Mouse (Mus musculus): ENCODE measurements around the gene Syt17.

The Syt17 gene

GRCm38 (mm10) chr7:118448134-118448967 lies at the start of gene Syt17:
Gene Syt17, minus strand, starts transcription at chr7:118448222.
- peak; percentile 97 for DNase-seq

- no peak for DNase-seq
Measured at GRCm38 (mm10) chr7:118494892-118495579, 47.0 kb upstream of the Syt17 start.

DNA sequence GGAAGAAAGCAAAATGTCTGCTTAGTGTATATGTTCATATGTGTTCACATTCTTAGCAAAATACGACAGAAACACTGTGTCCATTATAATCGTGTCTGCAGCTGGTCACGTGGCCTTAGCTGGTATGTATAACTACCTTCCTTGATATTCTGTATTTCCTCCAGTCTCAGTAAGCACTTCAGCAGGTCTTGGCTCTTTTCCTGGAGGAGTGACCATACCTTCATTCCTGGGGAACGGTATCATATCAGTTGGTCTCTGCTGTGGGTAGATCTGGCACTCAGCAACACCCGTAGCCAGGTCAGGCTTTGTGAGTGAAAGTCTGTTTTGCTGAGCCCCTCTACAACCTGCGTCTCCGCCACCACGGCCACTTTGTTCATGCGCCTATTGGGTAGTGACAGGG lies 45.9 kb upstream of the Syt17 start:
- no peak for DNase-seq

DNA sequence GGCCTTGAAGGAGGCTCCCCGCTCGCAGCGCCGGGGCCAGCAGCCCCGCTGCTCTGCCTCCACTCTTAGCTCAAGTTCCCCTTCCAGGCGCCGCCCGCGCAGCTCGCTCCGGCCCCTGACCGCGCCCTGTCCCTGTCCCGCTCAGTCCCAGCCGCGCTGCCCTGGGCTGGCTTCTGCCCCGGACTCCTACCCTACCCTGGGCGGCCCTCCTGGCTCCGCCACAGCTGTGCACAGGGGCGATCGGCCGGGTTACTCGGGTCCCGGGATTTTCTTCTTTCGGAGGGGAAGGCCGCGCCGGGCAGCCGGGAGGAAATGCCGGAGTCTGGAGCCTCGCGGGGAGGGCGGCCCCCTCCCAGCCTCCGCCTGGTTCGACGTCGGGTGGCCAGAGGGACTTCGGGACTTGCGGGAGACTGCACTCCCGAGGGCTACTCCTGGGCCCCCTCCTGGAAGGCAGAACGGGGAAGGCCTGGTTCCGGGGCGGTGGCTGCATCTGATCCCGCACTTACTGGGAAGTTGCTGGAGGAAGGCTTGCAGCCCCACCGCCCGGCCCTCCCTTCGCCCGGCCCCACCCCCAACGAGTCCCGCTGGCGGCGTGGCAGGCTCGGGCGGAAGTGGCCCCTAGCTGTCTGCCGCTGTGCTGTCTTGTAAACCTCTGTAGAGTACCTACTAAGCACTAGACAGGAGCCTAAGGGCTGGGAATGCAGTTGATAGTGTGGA lies 43.6 kb upstream of the Syt17 start, which contains the start of gene Itpripl2:
Gene Itpripl2, minus strand, starts transcription at position 545 of the 717 bp plus-strand sequence.
- DNase-seq = peak; percentile 100

GRCm38 (mm10) chr7:118490666-118491430 lies 42.8 kb upstream of the Syt17 start:
- DNase-seq = peak; percentile 95

GRCm38 (mm10) chr7:118489706-118490665 lies 42.0 kb upstream of the Syt17 start:
- DNase-seq = peak; percentile 94

GRCm38 (mm10) chr7:118488060-118488664 lies 40.1 kb upstream of the Syt17 start:
- DNase-seq = peak; percentile 93

GRCm38 (mm10) chr7:118486917-118487316 lies 38.9 kb upstream of the Syt17 start:
- DNase-seq = no peak

DNA sequence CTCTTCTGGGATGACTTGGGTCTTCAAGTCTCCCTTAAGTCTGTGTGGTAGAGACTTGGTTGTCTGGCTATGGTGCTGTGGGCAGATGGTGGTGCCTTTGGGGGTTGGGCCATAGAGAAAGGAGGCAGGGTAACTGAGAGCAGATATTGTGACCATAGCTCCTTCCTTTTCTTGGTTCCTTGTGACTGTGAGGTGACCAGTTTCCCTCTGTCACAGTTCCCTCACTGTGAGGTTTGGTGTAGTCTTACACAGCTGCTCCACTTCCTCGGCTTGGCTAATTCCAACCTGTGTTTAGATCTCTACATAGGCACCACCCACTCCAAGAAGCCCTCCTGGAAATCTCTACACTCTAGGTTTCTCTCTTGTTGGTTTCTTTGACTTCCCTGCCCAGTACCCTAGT lies 36.0 kb upstream of the Syt17 start:
- DNase-seq = no peak

DNA sequence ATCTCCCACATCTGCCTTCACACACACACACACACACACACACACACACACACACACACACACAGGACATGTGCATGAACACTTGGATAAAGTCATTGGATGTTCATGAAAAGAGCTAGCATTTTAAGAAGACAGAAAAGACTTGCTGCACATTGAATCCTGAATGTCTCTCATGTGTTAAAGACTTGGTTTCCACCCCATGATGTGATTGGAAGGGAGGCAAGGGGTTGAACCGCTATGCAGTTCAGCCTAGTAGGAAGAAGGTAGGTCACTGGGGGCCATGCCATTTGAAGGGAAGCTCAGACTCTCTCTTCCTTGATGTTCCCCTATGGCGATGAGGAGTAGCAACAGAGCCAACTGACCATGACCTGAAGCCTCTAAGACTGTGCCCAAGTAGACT lies 34.0 kb upstream of the Syt17 start:
- DNase-seq = no peak

DNA sequence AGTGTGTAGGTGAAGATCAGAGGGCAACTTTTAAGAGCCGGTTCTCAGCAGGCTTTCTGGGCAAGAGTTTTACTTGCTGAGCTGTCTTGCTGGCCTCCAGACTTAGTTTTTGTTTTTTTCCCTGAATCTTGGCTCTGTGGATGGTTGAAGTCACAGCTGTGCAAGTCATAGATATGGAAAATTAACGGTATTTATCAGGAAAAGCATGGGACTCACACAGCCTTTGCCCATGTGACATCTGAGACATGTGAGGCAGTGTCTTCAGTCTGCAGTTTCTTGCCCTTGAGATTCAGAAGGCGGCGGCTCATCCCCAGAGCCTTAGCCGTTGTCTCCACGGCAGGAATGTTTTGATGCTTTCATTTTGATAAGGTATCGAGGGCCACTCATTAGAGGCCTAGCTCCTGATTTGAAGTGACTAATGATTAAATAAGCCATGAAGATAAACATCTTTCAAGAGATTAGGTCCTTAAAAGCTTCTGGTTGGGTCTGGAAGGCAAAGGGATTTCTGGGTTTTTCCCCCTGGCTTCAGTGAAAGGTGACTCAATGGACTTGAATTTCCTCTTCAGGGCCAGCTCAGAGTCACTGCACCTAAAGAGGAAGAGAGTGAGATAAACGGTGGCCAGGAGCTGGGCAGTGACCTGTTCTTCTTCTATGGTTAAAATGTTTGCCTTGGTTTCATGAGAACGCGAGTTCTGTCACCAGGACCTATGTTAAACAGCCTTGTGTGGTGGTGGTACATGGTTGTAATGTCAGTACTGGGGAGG lies 33.2 kb upstream of the Syt17 start:
- peak; percentile 97 for DNase-seq

GRCm38 (mm10) chr7:118480160-118480709 lies 32.2 kb upstream of the Syt17 start:
- DNase-seq = no peak

GRCm38 (mm10) chr7:118478835-118479312 lies 30.9 kb upstream of the Syt17 start:
- peak; percentile 99 for DNase-seq

DNA sequence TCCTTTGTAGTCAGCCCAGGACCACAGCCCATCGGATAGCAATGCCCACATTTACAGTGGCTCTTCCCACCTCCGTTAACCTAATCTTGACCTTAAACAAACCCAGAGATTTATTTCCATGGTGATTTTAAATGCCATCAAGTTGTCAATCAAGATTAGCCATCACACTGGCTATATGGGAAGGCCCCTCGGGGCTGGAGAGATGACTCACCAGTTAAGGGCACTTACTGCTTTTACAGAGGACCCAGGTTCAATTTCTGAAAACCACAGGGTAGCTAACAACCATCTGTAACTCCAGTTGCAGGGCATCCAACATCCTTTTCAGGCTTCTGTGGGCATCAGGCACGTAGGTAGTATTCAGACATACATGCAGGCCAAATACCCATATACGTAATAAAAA lies 28.4 kb upstream of the Syt17 start:
- DNase-seq = no peak

DNA sequence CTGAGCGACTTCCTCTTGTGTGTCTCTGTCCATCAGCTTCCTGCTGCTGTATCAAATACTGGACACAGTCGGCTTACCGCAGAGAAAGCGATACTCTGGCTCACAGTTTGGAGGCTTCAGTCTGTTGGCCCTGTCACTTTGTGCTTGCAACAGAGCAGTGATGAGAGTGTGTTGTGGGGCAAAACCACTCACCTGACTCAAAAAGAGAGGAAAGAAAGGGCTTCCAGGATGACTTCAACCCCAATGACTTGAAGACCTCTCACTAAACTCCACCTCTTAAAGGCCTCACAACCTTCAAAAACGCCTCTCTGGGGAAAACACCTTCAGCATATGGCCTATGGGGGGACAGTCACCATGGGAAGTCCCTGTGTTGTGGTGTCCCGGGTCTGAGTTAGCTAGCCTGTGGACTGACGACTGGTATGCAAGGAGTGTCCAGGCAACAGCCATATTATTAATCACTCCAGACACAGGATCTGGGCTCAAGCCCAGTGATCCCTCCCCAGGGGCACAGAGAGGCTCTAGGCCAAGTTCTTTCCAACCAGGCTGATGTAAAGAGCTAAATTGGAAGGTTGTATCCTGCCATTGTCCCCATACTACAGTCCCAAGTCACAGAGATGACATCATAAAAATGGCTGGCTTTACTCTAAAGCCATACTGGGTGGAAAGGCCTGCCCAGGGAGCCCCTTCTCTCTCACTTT lies 27.1 kb upstream of the Syt17 start:
- peak; percentile 97 for DNase-seq

- DNase-seq = no peak
Measured at GRCm38 (mm10) chr7:118472886-118473285, 24.9 kb upstream of the Syt17 start.

DNA sequence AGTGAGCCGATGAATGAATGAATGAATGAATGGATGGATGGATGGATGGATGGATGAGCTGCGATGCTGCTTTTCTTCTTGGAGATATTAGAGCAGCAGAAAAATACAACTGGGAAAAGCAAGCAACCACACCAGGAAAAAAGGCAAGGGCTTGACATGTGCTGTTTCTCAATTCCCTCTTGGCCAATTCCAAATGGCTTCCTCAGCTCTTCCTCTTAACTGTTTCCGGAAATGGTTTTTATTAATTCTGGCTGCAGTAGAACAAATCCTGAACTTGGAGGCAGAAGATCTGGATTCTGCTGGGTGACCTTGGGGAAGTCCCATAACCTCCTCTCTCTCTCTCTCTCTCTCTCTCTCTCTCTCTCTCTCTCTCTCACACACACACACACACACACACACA lies 20.0 kb upstream of the Syt17 start:
- peak; percentile 93 for DNase-seq

GRCm38 (mm10) chr7:118464432-118464831 lies 16.4 kb upstream of the Syt17 start:
- DNase-seq = peak; percentile 87
